Mouse (Mus musculus) gonadal fat pad, adult 2 months (tissue): Measurements from ENCODE around the gene 4930595D18Rik. TPM values are rescaled to one million over a fixed set of nuclear protein-coding genes. Genes with fewer than 3 reads are reported as not detected.

Experiments used
- DNase-seq: peaks from one replicate; pipeline ENCODE4 v3.0.0-alpha.2; 2012; ENCODE audit warnings: low read depth
- polyA plus RNA-seq: library from polyadenylated mRNA; depleted of rRNA; stranded (reverse); fragments of >200 nt; gene quantifications from 2 replicates; pipeline ENCODE4 v1.2.3, GENCODE M21; 2012; rRNA removed

Gene 4930595D18Rik
- not detected in 2 replicates for polyA plus RNA-seq

DNA sequence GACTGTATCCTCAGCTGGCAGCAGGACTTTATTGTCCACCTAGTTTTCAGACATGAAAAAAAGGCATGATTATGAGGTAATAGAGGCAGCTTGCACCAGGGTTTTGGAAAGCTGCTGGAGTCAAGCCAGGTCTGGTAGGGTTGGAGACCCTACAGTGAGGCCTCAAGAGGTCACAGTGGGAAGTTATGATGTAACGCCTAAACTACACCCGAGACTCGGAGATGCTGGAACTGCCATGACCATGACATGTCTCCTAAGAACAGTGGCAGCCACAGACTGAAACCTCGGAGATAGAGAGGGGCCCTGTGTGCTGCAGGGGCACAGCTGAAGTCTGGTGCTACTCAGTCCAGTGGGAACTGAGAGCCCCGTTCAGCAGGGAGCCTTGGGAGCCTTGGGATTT, at the start of gene 4930595D18Rik:
Gene 4930595D18Rik (minus strand): TSS at position 16 of the 400 bp plus-strand sequence.
- DNase-seq = no peak

DNA sequence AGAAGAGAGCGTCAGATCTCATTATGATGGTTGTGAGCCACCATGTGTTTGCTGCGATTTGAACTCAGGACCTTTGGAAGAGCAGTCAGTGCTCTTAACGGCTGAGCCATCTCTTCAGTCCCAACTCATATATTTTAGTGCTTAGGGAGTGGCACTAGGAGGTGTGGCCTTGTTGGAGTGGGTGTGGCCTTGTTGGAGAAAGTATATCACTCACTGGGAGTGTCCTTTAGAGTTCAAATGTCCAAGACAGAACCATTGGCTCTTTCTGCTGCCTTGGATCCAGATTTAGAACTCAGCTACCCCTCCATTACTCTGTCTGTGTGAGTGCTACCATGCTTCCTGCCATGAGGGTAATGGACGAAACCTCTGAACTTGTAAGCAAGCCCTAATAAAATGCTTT, 49.5 kb upstream of the 4930595D18Rik start:
- no peak for DNase-seq

DNA sequence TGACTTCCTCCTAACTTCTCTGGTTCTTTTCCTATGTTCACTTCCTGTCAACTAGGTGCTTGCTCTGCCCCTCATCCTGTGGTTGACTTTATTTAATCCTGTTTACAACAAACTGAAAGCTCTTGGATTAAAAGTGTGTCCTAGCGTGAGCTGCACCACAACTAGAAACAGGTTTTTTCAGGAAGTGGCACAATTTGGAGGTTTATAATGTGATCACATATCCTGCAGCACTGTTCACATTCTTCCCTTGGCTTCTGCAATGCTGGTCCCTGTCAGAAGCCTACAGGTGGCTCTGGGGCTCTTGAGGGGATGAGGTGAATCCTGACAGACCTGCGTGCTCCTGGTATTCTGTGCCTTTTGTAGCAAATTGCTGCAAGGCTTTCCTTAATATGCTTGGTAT, 46.5 kb upstream of the 4930595D18Rik start:
- no peak for DNase-seq

DNA sequence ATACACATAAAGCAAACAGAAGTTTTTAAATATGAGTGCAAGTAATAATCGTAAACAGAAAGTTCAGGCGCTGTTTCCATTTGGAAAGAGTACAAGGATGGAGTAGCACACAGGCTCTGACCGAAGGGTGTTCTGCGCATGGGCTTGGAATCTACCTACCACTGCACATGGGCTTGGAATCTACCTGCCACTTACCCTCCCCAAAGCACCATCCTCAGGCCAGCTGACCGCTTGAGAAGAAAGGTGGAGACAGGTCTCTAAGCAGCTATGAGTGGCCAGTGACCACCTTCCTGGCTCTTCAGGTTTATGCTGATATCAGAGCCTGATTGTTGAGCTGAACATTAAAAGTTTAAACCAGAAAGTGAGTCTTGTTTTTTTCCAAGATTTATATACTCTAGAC, 44.2 kb upstream of the 4930595D18Rik start:
- no peak for DNase-seq

DNA sequence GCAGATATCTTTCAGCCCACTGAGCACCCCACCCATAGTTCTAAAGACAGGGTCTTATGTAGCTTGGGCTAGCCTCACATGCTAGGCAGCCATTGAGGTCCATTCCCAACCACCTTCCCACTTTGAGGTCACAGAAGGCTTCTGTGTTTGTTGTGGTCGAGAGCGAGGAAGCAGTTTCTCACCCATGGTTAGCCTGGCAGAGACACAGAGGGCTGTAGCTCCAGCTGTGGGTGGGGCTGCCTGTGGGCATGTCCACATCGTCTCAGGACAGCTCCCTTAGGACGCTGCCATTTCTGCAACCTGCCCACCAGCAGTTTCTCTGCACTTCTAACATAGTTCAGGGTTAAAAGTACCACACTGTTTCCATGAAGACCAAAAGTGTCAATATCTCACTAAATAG, 43.1 kb upstream of the 4930595D18Rik start:
- DNase-seq = no peak

DNA sequence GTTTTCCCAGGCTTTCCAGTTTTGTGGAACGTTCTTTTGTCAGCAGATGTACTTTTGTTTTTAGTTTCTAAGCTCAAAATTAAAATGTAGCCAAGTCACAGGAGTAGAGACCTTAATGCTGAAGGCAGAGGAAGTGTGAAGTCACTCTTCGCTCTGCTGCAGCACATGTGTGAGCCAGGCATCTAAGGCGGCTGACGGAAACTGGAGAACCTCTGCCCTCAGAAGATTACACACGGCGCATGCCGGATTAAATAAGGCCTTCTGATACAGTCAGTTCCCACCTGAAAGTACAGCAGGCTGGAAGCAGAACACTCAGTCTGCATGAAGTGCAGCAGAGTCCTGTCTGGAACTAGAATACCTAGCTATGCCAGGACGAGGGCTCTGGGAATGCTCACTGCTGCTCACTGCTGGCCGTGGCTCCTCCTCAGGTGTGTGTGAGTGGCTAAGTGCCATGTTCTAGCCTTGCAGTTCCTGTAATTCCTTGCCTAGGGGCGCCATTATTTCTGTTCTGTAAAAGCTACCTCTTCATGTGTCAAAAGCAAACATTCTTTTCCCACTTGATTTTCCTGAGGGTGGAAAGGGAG, 41.0 kb upstream of the 4930595D18Rik start:
- DNase-seq = no peak

DNA sequence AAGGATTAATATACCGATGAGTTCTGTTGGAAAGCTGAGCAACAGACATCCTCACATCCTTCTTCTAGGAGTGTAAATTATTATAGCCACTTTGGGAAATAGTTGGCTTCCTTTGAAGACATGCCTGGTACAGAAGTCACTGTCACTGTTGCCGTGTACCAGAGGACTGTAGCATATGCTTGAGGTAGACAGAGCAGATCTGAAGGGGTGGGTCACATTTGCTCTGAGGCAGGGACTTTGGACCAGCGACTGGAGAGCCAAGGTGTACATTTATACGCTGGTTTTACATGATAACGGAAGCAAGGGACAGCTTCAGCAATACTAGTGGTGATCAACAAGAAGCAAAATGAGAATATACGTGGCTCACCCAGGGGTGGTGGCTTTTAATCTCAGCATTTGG, 34.6 kb upstream of the 4930595D18Rik start:
- no peak for DNase-seq

DNA sequence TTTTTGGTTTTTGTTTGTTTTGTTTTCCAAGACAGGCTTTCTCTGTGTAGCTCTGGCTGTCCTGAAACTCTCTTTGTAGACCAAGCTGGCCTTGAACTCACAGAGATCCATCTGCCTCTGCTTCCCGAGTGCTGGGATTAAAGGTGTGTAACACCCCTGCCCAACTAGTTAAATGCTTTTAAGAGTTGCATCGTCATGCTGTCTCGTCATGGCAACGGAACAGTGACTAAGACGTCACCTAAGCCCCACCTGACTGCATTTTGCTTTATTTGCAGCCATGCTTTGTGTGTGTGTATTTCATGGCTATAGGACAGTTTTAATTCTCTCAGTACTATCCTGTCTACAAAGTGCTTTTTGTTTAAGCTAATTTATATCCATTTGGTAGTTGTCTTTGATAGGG, 27.4 kb upstream of the 4930595D18Rik start:
- DNase-seq = no peak

DNA sequence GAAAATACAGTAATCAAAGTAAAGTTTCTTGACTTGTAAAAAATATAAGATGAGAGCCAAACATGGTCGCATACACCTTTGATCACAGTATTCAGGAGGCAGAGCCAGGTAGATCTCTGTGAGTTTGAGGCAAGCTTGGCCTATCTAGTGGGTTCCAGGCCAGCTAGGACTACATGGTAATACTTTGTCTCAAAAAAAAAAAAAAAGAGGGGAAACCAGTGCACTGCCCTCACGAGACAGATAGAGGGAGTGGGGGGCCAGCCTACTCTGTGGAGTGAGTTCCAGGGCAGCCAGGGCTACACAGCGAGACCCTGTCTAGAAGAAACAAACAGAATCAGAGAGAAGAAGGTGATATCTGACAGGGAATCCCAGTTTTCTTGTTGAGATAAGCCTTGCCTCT, 23.4 kb upstream of the 4930595D18Rik start:
- no peak for DNase-seq

DNA sequence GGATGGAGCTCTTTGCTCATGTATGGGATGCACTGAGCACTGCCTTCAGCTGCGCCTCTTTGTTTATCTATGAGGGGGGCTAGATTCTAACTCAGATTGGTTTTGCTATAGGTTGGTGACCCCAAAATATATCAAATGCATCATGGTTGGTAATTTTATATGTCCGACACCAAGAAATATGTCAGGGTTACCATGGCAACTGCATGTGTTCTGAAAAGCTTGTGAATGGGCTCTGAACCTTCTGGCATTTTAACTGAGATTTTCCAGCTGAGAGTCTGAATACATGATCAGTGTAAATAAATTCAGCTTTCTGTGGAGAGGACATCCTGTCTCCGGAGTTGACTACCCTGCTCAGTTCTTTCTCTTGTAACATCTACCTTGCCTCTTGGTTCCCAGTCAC, 19.7 kb upstream of the 4930595D18Rik start:
- no peak for DNase-seq

DNA sequence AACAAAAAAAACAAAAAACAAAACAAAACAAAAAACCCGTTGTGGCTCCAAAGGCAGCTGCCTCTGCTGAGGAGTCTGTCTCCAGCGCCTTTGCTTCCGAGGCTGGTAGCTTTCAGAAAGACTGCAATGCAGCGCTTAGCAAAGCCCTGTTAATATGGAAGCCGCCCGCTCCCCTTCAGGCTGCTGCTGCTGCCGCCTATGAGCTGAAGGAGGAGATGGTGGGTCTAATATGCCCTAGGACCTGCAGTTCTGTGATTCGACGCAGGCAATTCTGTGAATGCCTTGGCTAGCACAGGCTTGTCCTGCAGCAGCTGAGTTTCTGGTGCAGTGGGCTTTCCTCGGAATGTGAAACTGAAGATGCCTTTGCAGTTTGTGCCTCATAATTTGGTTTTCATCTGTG, 18.8 kb upstream of the 4930595D18Rik start:
- no peak for DNase-seq

DNA sequence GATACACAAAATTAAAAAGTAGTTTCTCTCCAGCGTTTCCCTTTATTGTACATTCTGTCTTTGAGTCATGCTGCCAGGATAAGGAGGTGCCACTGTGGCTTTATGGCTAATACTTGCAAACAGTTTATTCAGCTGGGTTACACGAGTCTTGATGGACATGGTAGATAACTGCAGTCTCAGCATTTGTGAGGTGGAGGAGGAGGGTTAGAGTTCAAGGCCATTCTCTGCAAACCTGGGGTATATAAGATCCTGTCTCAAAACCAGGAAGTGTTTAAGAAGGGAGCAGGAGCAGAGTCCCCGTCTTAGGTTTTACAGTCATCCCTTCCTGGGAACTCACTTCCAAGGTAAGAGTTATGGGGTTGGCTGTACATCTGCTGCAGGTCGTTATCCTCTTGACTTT, 12.3 kb upstream of the 4930595D18Rik start:
- no peak for DNase-seq

DNA sequence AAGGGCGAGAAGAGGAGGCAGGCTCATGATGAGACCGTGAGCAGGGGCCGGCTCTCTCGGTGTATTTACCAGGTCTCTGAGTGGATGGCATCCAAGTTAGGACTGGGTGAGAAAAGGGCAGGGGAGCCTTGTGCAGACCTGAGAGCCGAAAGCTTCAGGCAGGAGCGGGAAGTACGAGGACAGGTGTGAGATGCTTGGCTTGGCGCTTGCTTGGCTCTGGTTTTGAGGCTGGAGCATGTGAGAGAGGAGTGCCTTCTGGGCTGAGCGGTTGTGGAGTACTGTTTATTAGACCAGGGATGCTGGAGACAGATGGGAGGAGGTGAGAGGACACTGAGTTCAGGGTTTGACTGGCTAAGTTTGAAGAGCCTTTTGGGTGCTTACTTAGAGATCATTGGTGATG, 9.0 kb upstream of the 4930595D18Rik start:
- no peak for DNase-seq

DNA sequence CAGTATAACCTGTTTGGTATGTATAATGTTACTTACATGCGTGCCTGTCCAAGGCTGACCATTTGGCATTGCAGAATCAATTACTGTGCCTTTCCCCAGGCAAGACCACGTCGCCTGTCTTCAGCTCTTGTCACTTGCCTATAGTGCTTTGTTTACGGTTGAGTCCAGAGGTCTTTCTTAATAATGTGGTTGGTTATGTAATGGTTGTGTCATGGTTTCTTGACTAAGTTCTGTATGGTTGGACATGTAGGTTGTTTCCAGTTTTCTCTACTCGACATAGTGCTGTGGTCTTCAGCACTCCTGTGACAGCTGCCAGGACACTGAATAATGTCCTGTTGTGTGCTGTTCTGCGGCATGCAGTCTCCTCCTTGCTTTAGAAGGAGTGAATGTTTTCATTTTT, 8.5 kb upstream of the 4930595D18Rik start:
- DNase-seq = no peak

DNA sequence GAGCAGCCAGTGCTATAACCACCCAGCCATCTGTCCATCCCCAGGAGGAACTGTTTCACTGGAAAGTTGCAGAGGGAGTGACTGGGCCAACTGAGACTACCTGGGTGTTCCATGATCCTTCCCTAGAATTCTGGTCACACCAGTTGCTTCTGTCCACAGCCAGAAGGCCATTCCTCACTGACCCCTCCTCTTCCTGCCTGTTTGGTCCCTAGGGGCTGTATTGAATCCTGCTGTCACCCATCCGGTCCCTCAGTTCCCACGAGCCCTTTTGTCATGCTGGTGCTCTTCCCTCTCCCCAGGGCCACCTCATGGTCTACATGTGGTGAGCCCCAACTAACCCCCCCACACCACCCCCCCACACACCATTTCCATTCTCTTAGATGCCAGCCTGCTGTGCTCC, 6.6 kb upstream of the 4930595D18Rik start:
- DNase-seq = no peak

DNA sequence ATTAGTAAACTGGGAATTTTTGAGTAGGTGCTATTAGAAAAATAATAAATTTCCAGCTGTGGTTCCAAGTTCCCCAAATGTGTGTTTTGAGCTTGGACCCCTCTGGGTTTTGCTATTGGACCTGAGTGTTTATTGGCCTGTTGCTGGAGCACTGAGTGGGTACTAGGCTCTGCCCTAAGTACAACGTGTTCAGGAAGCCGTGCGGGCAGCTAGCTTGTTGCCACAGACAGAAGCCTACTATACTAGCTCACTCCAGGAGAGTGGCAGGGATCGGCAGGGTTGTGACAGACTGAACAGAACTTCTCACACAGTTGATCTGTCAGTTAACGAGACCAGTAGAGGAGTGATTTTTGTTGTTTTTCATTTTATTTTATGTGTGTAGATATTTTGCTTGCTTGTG, 6.1 kb upstream of the 4930595D18Rik start:
- DNase-seq = no peak

DNA sequence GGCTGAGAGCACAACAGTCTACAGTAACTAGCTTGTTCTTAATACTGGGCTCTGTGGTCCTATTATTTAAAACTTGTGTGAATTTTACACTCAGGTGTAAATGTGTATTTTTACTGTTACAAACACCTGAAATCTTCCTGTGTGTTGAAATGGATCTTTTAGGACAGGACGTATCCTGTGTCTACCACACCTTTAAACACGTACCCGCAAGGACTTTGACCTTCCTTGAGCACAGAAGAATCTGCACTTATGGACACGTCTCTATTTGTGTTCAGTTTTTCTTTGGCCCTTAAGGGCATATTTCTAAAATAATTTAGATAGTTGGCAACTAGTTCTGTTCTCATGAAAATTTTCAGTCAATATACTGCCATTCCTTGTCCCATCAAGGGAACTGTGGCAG, 4.0 kb upstream of the 4930595D18Rik start:
- no peak for DNase-seq

DNA sequence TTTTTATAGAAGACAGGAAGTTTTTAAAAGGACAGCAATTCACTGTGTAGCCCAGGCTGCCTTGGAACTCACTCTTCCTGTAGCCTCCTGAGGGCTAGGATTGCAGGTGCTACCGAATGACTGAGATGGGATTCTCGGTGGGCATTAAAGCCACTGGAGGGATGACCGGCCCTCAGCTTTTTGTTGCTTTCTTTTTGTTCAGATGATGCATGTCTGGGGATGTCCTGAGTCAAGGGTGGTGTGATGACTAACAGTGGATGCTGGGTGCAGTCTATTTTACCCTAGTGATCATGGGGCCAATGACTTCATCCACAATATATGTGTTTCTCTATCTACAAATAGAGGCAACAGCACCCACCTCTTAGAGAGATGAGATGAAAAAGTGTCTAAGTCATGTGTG, 2.7 kb upstream of the 4930595D18Rik start:
- DNase-seq = no peak

DNA sequence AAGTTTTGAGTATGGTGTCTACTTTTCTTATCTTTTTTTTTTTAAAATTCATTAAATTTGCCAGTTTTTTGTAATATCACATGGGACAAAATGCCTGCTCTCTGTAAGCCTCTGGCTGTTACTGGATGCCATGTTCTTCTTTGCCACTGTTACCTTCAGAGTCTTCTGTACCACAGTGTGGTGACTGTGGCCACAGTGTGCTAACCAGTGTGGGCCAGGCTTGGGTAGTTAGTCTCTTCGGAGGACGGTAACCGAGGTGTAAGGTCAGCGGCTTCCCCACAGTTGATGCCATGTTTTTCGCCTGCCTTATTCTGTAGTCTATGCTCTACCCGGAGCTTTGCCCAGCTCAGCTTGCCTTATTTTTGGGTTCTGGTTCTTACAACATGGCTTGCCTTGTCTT, 1.9 kb downstream of the 4930595D18Rik start:
- no peak for DNase-seq

DNA sequence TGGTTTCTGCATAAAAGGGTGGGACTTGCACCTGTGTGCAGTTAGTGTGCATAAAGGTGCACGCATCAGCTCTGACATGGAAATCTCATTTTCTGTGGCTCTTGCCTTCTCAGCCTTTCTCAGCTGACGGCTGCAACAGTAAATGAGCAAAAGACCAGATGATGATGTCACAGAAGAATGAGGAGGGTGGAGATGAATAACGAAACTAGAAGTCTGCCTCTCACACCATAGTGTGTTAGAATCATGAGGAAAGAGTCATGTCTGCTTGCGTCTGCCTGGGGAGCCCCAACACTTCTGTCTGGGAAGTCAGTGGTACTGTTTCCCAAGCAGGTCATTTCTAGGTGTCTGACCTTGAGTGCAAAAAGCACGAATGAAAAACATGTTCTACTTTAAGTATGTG, 2.4 kb downstream of the 4930595D18Rik start:
- DNase-seq = no peak

DNA sequence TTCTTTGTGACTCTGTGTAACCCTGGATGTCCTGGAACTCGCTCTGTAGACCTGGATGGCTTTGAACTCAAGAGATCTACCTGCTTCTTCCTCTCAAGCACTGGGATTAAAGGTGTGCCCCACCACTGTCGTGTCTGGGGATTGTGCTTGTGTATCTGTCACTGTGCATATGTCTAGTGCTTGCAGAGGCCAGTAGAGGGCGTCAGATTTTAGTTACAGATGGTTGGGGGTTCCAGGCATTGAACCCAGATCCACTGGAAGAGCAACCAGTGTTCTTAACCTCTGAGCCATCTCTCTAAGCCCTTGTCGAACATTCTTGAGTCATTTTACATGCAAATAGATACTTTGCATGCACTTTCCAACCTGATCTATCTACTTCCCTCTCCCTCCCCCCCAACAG, 5.5 kb downstream of the 4930595D18Rik start:
- no peak for DNase-seq

DNA sequence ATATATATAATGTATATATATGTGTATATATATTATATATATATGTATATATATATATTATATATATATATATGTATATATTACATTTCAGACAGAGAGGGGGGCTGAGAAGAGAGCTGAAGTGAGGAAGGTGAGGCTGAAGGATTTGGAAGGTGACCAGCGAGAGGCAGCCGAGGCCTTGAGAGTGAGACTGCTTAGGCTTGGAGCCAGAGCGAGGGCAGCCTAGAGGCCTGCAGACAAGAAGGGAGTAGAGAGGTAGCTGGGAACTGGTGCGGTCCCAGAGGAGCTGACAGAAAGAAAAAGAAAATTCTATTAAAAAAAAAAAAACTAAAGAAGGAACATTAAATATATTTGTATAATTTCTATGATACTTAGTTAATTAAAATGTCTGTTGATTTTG, 15.4 kb downstream of the 4930595D18Rik start:
- DNase-seq = no peak

DNA sequence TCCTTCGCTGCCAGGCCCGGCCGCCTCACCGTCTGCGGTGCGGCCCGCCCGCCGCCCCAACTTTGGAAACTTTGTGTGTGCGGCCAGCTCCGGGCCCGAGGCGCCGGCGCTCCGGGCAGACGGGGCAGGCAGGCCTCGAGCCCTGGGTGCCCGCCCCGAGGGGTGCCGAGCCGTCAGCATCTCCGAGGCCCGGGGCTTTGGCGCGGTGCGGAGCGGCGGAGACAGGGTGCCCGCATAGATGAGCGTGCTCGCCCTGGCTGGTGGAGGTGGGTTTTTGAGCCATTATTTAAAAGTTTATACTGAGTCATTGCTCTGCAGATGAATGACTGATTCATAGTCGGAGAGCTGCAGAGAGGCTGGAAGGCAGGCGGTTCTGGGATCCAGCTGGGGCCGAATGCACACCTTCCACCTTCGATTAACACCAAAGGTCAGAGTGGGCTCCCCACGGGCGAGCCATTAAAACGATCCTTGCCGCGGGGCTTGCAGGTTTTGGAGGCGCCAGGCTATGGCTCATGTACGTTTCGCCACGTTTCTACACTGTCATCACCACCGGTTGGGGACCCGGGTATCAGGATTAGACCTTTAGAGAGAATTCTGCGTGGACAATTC, 17.5 kb downstream of the 4930595D18Rik start:
- no peak for DNase-seq
